Mouse (Mus musculus) ovary, postnatal 14 days (tissue): ENCODE results near the gene Invs.

Source experiments
- DNase-seq: peaks from one replicate; pipeline ENCODE4 v3.0.0; 2022; ENCODE audit warnings: low spot score

Gene Invs

DNA sequence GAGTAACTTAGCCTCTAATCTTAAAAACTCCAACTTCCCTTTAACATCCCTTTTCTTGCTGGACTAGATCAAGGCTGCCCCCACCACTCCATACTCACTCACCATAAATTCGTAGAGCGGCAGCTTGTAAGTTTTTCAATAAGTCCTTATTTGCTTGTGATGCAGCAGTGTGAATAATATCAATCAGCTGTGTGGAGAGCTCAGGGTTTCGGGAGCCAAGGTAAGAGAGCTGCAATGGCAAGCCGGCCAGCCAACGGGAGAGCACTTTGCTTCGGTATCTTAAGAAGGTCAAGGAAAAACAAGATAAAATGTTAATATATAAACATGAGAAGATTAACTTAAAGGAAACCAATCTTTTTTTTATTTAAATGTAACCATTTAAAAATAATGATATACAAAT lies 178.9 kb downstream of the Invs start:
- no peak for DNase-seq

DNA sequence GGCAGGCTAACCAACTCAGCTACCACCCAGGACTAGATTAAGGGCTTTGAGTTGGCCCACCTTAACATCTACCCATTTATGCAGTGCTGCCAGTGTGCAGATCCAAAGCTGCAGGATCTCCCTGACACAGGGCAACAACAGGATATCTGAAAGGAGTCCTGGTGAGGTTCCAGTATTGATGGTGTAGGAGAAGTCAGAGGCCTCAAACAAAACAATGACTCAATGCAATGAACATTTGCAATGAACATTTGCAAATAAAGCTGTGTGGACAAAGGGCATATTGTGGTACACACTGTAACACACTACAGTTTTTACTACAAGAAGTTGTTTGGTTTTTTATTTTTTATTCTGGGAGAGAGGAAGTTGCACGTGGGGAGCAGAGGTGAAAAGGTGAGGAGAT lies 181.5 kb downstream of the Invs start:
- no peak for DNase-seq

DNA sequence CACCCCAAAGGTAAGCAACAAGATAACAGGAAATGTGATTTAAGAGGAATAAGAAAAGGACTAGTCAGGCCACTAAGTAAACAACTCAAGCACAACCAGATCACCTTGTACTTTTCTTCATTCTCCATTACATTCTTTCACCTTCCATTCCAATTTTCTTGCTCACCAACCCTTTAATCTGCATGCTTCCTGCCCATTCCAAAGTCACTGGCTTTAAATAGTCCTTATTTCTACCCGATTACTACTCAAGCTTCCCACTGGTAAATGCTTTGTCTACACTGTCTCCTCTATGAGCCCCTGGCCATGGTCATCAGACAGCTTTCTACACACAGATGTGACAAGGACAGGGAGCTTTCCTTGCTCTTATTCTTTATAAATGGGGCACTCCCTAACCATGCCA lies 191.4 kb downstream of the Invs start:
- DNase-seq, result no peak

DNA sequence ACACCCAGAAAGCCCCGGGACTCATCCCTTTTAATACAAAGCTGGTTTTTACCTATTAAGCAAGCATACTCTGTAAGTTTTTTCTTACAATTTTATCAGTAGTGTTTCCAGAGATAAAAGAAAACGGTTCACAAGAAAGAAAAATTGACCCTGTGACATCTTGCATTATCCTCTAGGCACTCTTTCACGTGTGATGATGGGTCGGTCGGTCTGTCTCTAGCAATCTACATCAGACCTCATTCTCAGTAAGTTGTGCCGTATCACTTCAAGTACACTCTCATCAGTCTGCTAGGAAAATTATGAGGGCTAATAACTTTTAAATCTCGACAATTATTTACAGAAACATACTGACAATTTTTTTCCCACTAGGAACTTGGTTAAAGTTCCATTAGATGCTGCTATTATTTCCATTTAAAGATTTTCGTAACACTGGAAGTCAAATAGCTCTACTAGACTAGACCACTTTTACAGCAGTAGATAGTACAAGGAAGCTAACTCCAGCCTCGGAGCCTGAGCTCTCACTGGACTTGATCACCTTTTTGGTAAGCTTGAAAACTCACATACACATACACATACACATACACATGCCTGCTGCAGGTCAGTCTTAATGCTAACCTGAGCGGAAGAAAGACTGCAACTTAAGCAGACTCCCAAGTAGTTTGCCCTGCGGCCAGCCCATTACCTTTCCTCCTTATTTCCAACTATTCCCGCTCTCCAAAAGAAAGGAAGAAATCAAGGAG lies 192.7 kb downstream of the Invs start:
- no peak for DNase-seq

DNA sequence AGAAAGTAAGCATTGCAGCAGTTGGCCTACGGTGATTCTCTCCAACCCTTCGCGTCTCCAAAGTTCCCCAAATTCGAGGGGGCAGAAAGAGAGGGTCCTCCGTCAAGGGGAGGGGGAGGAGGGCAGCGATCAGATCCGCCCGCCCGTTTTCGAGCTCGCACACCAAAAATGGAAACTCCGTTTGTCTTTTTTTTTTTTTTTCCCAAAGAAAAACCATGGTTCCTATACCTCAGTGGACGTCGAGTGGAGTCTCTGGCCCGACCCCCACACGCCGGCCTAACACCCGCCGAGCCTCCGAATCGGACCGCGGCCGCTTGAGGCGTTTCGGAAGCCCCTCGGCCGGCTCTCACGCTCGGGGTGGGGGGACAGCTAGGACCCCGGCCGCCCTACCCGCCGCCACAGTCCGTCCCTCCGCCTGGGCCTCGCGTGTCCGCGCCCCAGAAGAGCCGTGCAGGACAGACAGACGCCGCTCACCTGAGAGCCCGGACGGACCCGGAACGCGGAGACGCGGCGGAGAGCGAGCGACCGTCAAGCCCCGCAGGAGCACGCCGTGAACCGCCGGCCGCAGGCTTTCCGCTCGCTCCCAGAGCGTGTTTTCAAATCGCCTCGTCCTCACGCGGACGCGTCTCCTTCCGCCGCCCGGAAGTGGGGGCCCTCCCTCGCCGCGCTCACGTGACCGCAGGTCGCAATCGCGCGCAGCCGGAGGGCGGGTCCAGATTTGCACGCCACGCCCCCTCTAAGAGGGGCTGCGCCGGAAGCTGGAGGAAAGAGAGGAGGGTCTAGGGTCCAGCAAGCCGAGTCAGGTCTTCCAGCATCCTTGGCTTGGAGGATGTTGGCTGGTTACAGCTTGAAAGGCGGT lies 193.5 kb downstream of the Invs start, which contains the start of gene Tex10:
Gene Tex10 (minus strand): TSS at position 668 of the 859 bp plus-strand sequence.
- peak; percentile 90 for DNase-seq

DNA sequence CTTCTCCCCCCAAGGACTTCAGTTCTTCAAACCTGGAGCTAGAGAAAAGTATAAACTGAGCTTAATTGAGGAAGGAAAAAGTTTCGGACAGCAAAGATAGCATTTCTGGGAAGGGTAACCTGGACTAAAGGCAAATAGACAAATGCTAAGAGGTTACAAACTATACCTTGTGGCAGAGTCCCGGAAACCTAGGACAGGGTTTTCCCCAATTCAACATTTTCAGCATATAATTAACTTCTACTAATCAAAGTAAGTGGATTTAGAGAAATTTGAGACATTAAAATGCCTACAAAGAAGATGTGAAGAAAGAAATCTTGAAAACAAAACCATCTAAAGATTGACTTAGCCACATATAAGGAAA lies 194.1 kb downstream of the Invs start:
- DNase-seq, result no peak

DNA sequence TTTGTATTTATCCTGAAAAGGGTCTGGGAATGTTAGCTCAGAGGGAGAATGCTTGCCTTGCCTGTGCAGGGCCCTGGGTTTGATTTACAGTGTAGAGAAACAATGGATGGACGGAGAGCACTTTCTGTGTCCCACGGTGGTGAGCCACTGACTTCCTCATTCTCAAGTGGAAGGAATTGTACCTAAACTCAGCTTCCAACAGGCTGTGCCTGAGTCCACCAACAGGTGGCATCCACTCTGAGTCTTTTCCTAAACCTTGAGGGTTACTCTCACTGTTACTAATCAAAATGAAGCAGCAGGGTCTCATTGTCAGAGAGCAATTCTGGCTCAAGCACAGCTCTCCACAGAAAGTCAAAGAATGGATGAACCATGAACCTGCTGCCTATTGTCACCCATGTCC lies 201.7 kb downstream of the Invs start:
- DNase-seq, result peak; percentile 29
